Mouse (Mus musculus) liver, postnatal 0 days (tissue): ENCODE results near the gene Grk3. TPM values are rescaled to one million over a fixed set of nuclear protein-coding genes. Genes with fewer than 3 reads are reported as not detected.
A peak's percentile ranks its signal among the peaks of the same experiment; 100 is the strongest.

Experiments
- ATAC-seq: fragments of 200-750 bp; cut with Nextera tagmentation; 2 replicates; pipeline ENCODE4 v1.8.0; 2017; ENCODE audit warnings: mild to moderate bottlenecking, moderate library complexity
- DNase-seq: peaks from one replicate; pipeline ENCODE4 v3.0.0-alpha.2; 2016
- H3K27ac ChIP-seq: fragments of 300-500 bp; sonication (generic); 2 replicates; pipeline ENCODE4 v1.5.1; 2014; ENCODE audit warnings: antibody characterized with exemption, moderate library complexity, mild to moderate bottlenecking, low read depth
- H3K27me3 ChIP-seq: fragments of 300-500 bp; sonication (generic); 2 replicates; pipeline ENCODE4 v1.6.1; 2014; ENCODE audit warnings: low read length, control low read depth, mixed read lengths; ENCODE audit not compliant: insufficient read depth
- H3K36me3 ChIP-seq: fragments of 300-500 bp; sonication (generic); replicated peaks from 2 replicates; pipeline ENCODE4 v1.6.1; 2014; ENCODE audit warnings: mild to moderate bottlenecking, control low read depth, low read length, moderate library complexity, mixed read lengths; ENCODE audit not compliant: insufficient read depth
- H3K4me1 ChIP-seq: fragments of 300-500 bp; sonication (generic); 2 replicates; pipeline ENCODE4 v1.6.1; 2014; ENCODE audit warnings: antibody characterized with exemption, mild to moderate bottlenecking, control low read depth; ENCODE audit not compliant: insufficient read depth
- H3K4me2 ChIP-seq: fragments of 300-500 bp; sonication (generic); 2 replicates; pipeline ENCODE4 v1.6.1; 2014; ENCODE audit warnings: low read depth, mild to moderate bottlenecking, low read length, moderate library complexity, mixed read lengths
- H3K4me3 ChIP-seq: fragments of 300-500 bp; sonication (generic); 2 replicates; pipeline ENCODE4 v1.5.1; 2014; ENCODE audit warnings: low read depth, low read length
- H3K9ac ChIP-seq: fragments of 300-500 bp; sonication (generic); replicated peaks from 2 replicates; pipeline ENCODE4 v1.6.1; 2014; ENCODE audit warnings: mild to moderate bottlenecking, moderate library complexity
- H3K9me3 ChIP-seq: fragments of 300-500 bp; sonication (generic); 2 replicates; pipeline ENCODE4 v1.6.1; 2016; ENCODE audit warnings: mild to moderate bottlenecking, control low read depth, low read length, mixed read lengths
- CTCF ChIP-seq: sonication (generic); IDR thresholded peaks from 2 replicates; pipeline ENCODE4 v1.5.1; 2016; ENCODE audit warnings: antibody characterized with exemption, low read depth
- EP300 ChIP-seq: IDR thresholded peaks from 2 replicates; pipeline ENCODE4 v1.6.1; 2016; ENCODE audit warnings: antibody characterized with exemption, low read depth, mild to moderate bottlenecking
- WGBS: fragments of 180-500 bp; shearing (Covaris S2); extraction: QIAGEN DNeasy Blood & Tissue Kit; methylation state at CpG from one replicate; pipeline ENCODE4 v1.1.7; 2014; ENCODE audit not compliant: insufficient replicate concordance; 5-methylcytosine and 5-hydroxymethylcytosine counted together
- polyA plus RNA-seq: library from polyadenylated mRNA; unstranded; fragments of >200 nt; fragmentation: Nextera tagmentation; extraction: Ambion mirVana; gene quantifications from 2 replicates; pipeline ENCODE4 v1.2.1, GENCODE M21; 2015

Gene Grk3
- polyA plus RNA-seq, 1 experiment from 2014 or later: 2.1 TPM

GRCm38 (mm10) chr5:112999227-112999626 is 16.4 kb downstream of the Grk3 start:
- Histone ChIP-seq H3K4me2 (no peak overlapping the region), H3K9ac (no peak overlapping the region), H3K4me3 (no peak overlapping the region), H3K27me3 (no peaks in the 10 kb centered on the region), H3K36me3 (0 out of 2 replicates have a peak, but pooled peaks cover 11% of the 10 kb centered on the region), H3K9me3 (no peaks in the 10 kb centered on the region), H3K27ac (no peak overlapping the region), H3K4me1 (peaks cover 12% of the 10 kb centered on the region)
- ATAC-seq: peak; percentile 82
- DNase-seq: peak; percentile 68
- no peak for TF ChIP-seq EP300
- no peak for TF ChIP-seq CTCF
- 56% methylated on average over 4 of the region's 8 CpGs for WGBS

DNA sequence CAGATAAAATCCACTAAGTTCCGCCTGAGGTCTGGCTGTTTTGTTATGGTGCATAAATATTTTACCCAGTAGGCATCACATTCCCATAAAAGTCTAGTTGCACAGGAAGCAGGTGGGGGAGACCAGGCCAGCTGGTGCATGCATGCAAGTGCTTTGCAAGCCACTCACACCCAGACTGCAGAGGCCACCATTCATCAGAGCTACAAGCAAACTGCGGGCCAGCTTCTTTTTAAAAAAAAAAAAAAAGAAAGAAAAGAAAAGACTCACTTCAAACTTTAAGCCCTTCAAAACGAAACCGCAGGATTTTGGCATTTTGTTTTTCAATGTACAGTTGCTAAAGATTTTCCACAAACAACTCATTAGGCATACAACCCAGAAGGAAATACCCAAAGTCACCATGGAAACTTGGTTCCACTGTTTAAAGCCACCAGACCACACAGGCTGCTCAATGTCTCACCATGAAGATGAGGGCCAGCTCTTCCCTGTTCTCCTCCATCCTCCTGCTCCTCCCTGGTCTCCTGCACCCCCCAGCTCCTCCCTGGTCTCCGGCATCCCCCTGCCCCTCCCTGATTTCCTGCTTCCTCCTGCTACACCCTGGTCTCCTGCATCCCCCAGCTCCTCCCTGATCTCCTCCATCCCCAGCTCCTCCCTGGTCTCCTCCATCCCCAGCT is 17.9 kb downstream of the Grk3 start:
- DNase-seq (no peak), ATAC-seq (no peak)
- Histone ChIP-seq H3K36me3 (0 out of 2 replicates have a peak, but pooled peaks cover 11% of the 10 kb centered on the region), H3K4me1 (peaks cover 6% of the 10 kb centered on the region), H3K9me3 (no peaks in the 10 kb centered on the region), H3K4me3 (no peak overlapping the region), H3K4me2 (no peak overlapping the region), H3K27me3 (no peaks in the 10 kb centered on the region), H3K27ac (no peak overlapping the region), H3K9ac (no peak overlapping the region)
- 56% methylated on average over 5 of the region's 5 CpGs for WGBS
- TF ChIP-seq CTCF: no peak
- TF ChIP-seq EP300: no peak

DNA sequence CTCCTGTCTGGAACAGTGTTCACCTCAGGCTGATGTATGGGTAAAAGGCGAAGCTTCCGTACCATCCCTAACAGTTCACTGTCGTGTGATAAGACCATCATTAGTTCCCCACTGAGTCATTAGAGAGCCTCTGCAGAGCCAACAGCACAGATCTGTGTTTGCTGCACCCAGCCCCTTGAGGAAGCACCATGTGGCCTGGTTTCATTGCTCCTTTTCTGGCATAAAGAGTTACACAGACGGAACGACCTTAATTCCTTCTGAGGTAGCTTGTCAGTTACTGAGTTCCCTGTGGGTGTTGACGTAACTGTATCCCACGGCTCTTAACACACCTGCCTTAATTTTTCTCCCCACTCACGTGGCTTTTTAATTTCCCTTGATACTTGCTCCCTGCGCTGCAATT is 24.3 kb downstream of the Grk3 start:
- 0 out of 2 replicates have a peak, but pooled peaks cover 10% of the 10 kb centered on the region for H3K36me3 ChIP-seq
- no peak for DNase-seq

DNA sequence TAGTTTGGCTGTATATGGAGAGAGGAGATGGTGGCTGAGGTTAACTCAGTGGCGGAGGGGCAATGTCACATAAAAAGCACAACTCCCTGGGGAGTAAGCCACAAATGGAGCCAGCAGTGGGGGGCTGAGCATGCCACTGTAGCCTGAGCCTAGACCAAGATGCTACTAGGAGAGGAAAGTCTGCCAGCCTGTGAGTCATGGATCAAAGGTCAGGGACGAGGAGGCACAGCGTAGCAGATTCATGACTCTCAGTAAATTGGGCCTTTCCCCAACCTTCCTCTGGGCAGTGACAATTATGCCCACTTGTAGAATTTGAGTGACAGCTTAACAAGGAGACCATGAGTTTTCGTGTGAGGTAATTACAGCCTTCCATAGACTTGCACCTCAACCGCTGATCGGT is 33.7 kb downstream of the Grk3 start:
- H3K9me3 ChIP-seq: no peaks in the 10 kb centered on the region
- H3K36me3 ChIP-seq: no peaks in the 10 kb centered on the region
- ATAC-seq (no peak), DNase-seq (no peak)
- H3K4me1 ChIP-seq: no peaks in the 10 kb centered on the region
- no peak overlapping the region for H3K4me3 ChIP-seq
- no peaks in the 10 kb centered on the region for H3K27me3 ChIP-seq
- WGBS: 66% methylated on average over 6 of the region's 6 CpGs
- no peak overlapping the region for H3K27ac ChIP-seq
- TF ChIP-seq EP300: no peak
- no peak for TF ChIP-seq CTCF
- no peak overlapping the region for H3K9ac ChIP-seq
- H3K4me2 ChIP-seq: no peak overlapping the region

More for the DNA sequence above, 24.3 kb downstream of the Grk3 start:
- Histone ChIP-seq H3K4me3 (no peak overlapping the region), H3K9me3 (no peaks in the 10 kb centered on the region), H3K27ac (no peak overlapping the region), H3K4me1 (no peaks in the 10 kb centered on the region), H3K27me3 (no peaks in the 10 kb centered on the region), H3K9ac (no peak overlapping the region), H3K4me2 (no peak overlapping the region)
- ATAC-seq: no peak
- TF ChIP-seq EP300 (no peak), CTCF (no peak)
- 78% methylated on average over 9 of the region's 9 CpGs for WGBS

GRCm38 (mm10) chr5:112979710-112980109 is 35.9 kb downstream of the Grk3 start:
- TF ChIP-seq CTCF (no peak), EP300 (no peak)
- Histone ChIP-seq H3K4me2 (no peak overlapping the region), H3K27ac (no peak overlapping the region), H3K4me1 (no peaks in the 10 kb centered on the region), H3K9ac (no peak overlapping the region), H3K9me3 (no peaks in the 10 kb centered on the region), H3K27me3 (no peaks in the 10 kb centered on the region), H3K36me3 (no peaks in the 10 kb centered on the region), H3K4me3 (no peak overlapping the region)
- ATAC-seq (no peak), DNase-seq (no peak)
- WGBS: 62% methylated on average over 7 of the region's 7 CpGs

GRCm38 (mm10) chr5:112979195-112979594 is 36.4 kb downstream of the Grk3 start:
- DNase-seq (no peak), ATAC-seq (no peak)
- H3K4me3 ChIP-seq: no peak overlapping the region
- H3K4me2 ChIP-seq: no peak overlapping the region
- WGBS: 67% methylated on average over 9 of the region's 9 CpGs
- no peak overlapping the region for H3K27ac ChIP-seq
- TF ChIP-seq CTCF (no peak), EP300 (no peak)
- no peaks in the 10 kb centered on the region for H3K9me3 ChIP-seq
- no peaks in the 10 kb centered on the region for H3K27me3 ChIP-seq
- H3K9ac ChIP-seq: no peak overlapping the region
- no peaks in the 10 kb centered on the region for H3K36me3 ChIP-seq
- no peaks in the 10 kb centered on the region for H3K4me1 ChIP-seq
